Mouse (Mus musculus) olfactory bulb, adult 2 months (tissue): ENCODE results near the gene Olfr843. TPM values are rescaled to one million over a fixed set of nuclear protein-coding genes. Genes with fewer than 3 reads are reported as not detected.

Experiments
- H3K27ac ChIP-seq: fragments of 200-500 bp; 2 replicates; pipeline ENCODE4 v1.5.1; 2012; ENCODE audit warnings: low read depth, low read length; ENCODE audit not compliant: insufficient read depth
- H3K4me1 ChIP-seq: fragments of 200-500 bp; 2 replicates; pipeline ENCODE4 v1.6.1; 2012; ENCODE audit warnings: low read length; ENCODE audit not compliant: control insufficient read depth, insufficient read depth
- H3K4me3 ChIP-seq: fragments of 200-500 bp; 2 replicates; pipeline ENCODE4 v1.5.1; 2012; ENCODE audit warnings: mild to moderate bottlenecking, low read depth, low read length, moderate library complexity; ENCODE audit not compliant: insufficient read depth
- CTCF ChIP-seq: fragments of 200-500 bp; IDR thresholded peaks from 2 replicates; pipeline ENCODE4 v1.5.1; 2012; ENCODE audit warnings: low read depth, mild to moderate bottlenecking, low read length, moderate library complexity; ENCODE audit not compliant: insufficient read depth
- POLR2A ChIP-seq: fragments of 200-500 bp; IDR thresholded peaks from 2 replicates; pipeline ENCODE4 v1.6.1; 2012; ENCODE audit warnings: mild to moderate bottlenecking, low read depth, low read length, moderate library complexity; ENCODE audit not compliant: insufficient read depth
- WGBS: fragments of 180-500 bp; shearing (Covaris S2); methylation state at CpG from one replicate; pipeline ENCODE4 v1.1.7; 2018; 5-methylcytosine and 5-hydroxymethylcytosine counted together
- polyA plus RNA-seq: library from polyadenylated mRNA; stranded (reverse); fragments of >200 nt; gene quantifications from 2 replicates; pipeline ENCODE4 v1.2.4, GENCODE M21; 2012; ENCODE audit warnings: low replicate concordance; ENCODE audit not compliant: missing spikeins, insufficient read depth, insufficient read length

Olfr843 gene
- not detected in 2 replicates for polyA plus RNA-seq

GRCm38 (mm10) chr9:19251887-19252286 lies at the start of gene Olfr843:
Olfr843 (minus strand) TSS chr9:19251987.
- Histone ChIP-seq H3K27ac (no peak within 1 kb of the TSS), H3K4me3 (no peak within 1 kb of the TSS), H3K4me1 (no peaks in the 10 kb centered on the region)
- 75% methylated on average over 2 of the region's 2 CpGs for WGBS
- TF ChIP-seq CTCF (no peak), POLR2A (no peak)

Other genes starting within 250 kb of the Olfr843 start
- not detected in 2 replicates for gene Olfr835, start 219.3 kb downstream of the Olfr843 start, polyA plus RNA-seq
- gene Olfr836, start 131.6 kb downstream of the Olfr843 start, polyA plus RNA-seq, result not detected in 2 replicates
- gene Olfr837, start 115.7 kb downstream of the Olfr843 start, polyA plus RNA-seq, result not detected in 2 replicates
- gene Olfr839-ps1, start 74.7 kb downstream of the Olfr843 start, polyA plus RNA-seq, result not detected in 2 replicates
- gene Olfr844, start 64.4 kb upstream of the Olfr843 start, polyA plus RNA-seq, result not detected in 2 replicates
- not detected in 2 replicates for gene Olfr845, start 84.5 kb upstream of the Olfr843 start, polyA plus RNA-seq
- gene Olfr846, start 112.0 kb upstream of the Olfr843 start, polyA plus RNA-seq, result not detected in 2 replicates
- not detected in 2 replicates for gene Olfr847, start 126.7 kb upstream of the Olfr843 start, polyA plus RNA-seq
- not detected in 2 replicates for gene Olfr849, start 188.3 kb upstream of the Olfr843 start, polyA plus RNA-seq
- gene Olfr850, start 226.3 kb upstream of the Olfr843 start, polyA plus RNA-seq, result not detected in 2 replicates
- gene Olfr851, start 241.3 kb upstream of the Olfr843 start, polyA plus RNA-seq, result not detected in 2 replicates